Mouse (Mus musculus) Muller cell, postnatal 12 days (primary cell): ENCODE measurements around the gene Htr3a.
A peak's percentile ranks its signal among the peaks of the same experiment; 100 is the strongest.

Experiments
- DNase-seq: peaks from one replicate; pipeline ENCODE4 v3.0.0-alpha.2; 2015; ENCODE audit errors: inconsistent ontology term

The Htr3a gene

DNA sequence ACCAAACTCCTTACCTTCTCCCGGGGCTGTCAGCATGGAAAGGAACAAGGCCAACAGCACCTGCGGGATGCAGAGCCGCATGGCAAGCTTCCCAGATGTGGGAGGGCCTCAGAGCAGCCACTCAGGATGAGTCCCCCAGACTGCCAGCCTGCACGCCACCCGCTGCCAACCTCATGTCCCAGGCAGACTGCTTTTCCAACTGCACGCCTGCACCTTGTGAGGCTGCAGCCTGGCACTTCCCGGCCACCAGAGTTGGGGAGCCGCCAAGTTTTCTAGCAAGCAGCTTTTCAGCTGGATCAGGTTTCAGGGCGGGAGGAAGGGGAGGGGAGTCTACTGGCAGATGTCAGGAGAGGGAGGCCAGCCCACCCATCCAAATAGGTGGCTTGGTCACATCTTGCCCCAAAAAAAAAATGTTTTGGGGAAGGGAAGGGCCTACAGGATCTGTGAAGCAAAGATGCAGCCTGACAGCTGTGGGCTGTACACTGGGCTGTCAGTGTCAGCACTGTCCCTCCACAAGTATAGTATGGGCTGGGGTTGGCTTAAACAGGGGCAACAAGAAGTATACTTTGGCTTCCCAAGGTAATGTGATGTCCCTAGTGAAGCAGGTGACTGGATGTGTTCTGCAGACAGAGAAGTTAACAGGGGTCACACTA, at the start of gene Htr3a:
Htr3a (minus strand) TSS at position 215 of the 653 bp plus-strand sequence.
- DNase-seq: peak; percentile 69

DNA sequence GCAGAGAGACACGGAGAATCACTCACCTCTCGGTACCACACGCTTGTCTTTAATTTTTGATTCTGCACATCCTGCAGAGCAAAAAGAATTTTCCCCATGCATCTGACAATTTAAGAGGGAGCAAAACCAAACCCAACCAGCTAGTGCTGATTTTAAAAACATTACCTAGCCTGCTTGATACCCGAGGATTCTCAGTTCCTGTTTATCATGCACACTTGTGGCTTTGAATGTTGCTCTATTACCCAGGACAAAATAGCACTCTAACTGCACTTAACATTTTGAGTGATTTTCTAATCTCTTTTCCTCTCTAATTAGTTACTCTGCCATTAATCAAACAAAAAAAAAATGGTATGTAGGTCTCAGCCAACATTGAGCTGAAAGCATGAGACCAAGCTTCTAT, 36.7 kb upstream of the Htr3a start:
- DNase-seq: no peak

DNA sequence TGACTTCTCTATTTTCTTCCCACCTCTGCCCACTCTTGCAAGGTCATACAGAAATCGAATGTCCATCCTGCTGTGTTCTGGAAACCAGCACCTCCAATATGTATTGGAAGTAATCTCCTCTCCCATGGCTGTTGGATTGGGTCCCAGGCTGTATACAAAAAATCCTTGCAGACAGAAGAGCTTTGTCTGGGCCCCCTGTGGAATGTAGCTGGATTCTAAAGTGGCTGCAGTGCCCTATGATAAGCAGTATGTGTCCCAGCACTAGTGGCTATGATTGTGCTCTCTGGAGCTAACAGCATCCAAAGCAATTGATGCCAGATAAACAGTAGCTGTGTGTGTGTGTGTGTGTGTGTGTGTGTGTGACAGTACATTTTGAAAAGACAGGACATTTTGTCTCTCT, 31.4 kb upstream of the Htr3a start:
- DNase-seq: peak; percentile 35

DNA sequence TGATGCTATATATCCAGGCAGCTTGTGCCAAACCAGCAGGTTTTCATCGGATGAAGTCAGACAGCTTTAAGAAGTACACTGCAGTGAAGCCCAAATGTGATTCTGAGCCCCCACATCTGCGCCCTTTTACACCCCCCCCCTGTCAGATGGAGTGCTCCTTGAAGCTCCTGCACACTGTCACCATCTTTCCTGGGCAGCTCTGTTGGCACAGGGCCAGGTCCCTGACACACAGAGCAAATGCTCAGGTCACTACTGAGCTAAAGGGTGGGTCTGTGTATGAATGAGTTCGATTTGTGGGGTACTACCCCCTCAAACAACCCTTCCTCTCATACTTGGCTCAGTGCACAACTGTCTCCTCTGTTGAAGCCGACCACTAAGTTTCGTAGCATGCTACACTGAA, 18.5 kb upstream of the Htr3a start:
- DNase-seq: no peak

DNA sequence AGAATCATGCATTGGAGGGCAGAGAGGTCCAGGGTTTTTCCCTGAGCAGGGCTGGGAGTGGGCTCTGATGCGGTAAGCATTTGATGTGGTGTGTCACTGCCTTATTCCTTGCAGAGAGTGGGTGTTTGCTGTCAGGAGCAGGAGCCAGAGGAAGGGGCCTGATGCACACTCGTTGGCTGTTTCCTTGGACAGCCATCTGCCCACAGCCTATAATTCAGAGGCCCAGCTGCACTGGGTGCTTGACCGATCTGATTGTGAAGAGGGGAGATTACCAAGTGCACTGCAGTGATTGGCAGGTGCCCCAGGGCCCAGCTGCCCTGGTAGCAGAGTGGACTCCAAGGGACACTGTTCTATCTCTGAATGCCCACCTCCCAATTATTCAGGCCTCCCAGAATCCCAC, 17.9 kb upstream of the Htr3a start:
- DNase-seq: no peak

DNA sequence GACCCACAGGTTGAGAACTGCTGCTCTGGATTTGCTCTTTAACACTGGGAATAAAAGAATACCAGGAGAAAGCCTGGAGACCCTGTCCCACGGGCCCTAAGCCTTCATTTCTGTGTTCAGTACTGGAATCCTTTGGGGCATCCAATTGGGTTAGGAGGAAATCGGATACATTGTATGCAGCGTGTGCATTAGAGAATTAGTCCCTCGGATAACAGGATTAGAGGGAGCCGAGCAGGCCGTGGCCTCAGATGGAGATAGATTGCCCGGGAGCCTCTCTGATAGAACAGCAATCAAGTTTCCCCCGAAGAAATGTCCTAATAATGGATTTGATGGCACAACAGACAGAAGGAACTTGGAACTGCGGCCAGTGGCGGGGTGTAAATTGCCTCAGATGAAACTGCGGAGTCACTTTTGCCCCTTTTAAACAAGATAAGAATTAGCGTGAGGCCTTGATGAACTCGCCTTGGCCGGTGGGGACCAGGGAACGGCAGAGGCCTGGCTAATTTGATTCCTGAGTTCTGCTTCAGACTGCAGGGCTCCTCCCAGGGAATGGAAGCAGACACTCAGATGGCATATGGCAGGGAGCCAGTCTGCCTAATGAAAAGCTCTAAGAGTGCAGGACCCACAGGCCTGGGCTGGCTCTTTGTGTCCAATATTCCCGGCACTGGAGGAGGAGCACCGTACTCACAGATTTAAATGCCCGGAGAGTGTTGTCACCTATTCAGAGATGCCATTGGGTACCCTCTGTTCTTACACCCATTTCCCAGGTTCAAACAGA, 5.3 kb upstream of the Htr3a start:
- peak; percentile 52 for DNase-seq

DNA sequence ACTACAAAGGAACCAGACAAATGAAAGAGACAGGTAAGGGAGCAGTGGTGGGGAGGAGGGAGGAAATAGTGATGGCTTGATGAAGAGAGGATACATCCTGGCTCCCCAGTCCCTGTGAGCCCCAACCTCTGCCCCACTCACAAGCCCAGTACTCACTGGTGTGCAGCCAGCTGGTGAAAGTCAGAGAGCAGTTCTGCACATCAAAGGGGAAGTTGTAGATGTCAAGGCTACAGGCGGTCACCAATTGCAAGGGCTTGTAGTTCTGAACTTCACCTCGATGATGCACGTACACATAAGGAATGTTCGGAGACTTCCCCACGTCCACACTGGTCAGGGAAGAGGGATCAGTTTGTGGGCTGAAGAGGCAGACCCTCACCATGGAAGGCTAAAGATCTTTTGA, 6.5 kb downstream of the Htr3a start:
- no peak for DNase-seq

DNA sequence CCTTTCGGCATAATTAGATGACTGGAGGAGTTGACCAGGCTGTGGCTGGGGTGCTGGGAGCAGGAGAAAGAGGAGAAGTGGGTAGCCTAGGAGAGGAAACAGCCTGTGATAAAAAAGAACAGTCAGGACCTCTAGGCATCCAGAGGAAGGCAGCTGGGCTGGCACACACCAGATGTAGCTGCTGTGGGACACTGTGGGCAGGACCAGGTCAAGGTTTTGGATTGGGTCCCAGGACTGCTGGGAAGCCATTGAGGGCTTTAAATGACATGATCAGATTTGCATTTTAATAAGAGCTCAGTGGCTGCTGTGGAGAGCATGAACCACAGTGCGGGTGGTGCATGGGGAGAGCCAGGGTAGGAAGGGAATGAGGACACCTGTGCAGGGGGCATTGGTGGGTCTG, 7.1 kb downstream of the Htr3a start:
- no peak for DNase-seq

DNA sequence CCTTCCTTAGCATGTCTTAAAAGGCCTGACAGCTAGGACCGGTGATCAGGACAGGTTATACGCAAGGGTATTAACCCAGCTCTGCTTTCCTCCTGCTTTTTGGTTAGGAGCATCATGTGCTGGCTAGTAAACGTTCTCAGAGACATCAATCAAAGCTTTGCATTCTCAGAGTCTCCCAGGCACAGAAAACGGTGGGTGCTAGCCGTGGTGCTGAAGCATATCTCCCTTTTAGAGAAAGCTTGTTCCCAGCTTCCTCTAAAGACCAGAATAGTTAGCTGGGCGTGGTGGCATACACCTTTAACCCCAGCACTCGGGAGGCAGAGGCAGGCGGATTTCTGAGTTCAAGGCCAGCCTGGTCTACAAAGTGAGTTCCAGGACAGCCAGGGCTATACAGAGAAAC, 12.3 kb downstream of the Htr3a start:
- peak; percentile 26 for DNase-seq

DNA sequence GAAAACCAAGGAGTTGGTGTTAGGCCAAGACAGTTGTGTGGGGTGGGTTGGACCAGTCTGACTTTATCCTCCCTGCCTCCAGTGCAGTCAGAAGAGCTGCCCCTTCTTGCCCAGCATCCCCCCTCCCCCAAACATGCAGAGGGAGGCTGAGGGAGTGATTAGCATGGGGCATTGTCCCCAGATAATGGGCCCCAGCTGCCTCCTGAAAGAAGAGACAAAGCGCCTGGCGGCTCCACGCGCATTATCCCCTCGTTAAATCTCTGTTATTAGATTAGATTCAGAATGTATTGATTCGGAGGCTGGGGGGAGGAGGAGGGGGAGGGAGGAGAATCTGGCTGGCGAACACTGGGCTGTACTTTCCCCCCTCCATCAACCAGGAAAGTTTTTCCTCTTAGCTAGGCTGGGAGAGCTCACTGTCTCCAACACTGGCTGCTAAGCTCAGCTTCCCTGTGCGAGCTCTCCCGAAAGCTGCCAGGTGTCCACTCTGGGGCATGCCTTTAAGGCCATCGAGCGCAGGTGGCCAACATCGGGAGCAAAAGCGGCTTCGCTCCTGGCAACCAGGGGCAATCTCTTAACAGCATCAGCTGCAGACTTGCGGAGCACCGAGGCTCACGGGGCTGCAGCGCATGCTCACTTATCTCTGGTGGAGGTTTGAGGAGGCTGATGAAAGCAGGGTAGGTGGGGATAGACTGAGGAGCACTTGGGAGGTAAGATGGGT, 14.9 kb downstream of the Htr3a start:
- DNase-seq: no peak

DNA sequence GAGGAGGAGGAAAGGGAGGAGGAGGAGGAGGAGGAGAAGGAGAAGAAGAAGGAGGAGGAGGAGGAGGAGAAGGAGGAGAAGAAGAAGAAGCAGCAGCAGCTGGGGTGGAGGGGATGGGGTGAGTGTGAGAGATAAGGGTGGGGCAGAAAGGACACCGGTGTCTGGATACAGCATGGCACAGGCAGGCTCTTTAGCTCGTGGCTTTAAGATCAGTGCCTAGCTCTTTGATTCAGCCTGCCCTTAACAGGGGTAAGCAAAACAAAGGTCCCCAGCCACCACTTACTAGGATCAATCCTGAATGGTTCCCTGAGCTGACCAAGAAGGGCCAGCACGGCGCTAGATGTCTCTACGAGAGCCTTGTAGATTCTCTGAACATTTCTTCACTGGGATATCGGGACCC, 16.1 kb downstream of the Htr3a start:
- no peak for DNase-seq

DNA sequence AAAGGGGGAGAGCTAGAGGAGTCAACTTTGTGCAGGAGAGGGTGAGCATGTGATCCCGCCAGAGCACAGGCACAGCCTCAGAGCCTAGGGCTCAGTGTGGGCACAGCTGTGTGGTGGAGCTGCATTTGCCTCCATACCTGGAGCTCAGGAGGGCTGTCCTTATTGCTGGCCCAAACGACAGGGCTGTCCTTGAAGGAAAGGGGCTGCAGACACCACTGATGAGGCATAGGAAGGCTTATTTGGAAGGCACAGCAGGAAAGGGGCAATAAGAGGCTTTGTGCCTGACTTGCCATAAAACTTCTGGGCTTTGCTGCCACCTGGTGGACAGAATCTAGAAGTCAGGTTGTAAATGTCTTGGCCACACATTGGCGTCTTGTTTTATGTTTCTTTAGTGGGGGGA, 16.9 kb downstream of the Htr3a start:
- DNase-seq: peak; percentile 36

DNA sequence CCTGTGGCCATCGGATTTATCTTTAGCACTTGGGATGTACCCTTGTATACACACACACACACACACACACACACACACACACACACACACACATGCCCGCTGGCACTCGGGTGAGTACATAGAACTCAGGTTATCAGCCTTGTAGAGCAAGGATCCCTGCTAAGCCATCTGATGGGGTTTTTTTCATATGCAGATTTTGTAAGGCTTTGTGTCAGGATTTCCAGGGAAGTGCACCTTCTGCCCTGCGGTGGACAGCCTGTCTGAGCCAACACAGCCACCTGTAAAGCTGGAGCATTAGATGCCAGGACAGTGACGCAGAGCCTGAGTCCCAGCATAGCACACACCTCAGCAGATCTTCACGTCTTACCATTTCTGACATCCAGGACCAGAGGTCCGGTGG, 21.8 kb downstream of the Htr3a start:
- no peak for DNase-seq

DNA sequence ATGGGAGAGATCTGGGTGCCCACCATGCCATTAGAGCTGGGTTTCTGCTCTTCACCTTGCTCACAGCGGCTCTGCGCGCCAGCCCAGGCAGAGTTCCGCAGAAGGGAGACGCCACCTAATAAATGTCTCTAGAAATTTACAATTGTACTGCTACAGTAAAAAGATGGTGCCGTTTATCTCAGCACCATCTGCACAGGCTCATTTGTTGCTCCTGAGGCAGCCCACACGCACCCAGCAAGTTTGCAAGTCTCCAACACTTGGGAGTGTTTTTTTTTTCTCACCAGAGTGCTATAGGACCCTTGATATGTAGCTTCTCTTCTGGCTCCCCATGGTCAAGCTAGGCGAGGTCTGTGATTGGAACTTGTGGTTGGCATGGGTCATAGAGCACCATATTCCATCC, 38.0 kb downstream of the Htr3a start:
- no peak for DNase-seq

DNA sequence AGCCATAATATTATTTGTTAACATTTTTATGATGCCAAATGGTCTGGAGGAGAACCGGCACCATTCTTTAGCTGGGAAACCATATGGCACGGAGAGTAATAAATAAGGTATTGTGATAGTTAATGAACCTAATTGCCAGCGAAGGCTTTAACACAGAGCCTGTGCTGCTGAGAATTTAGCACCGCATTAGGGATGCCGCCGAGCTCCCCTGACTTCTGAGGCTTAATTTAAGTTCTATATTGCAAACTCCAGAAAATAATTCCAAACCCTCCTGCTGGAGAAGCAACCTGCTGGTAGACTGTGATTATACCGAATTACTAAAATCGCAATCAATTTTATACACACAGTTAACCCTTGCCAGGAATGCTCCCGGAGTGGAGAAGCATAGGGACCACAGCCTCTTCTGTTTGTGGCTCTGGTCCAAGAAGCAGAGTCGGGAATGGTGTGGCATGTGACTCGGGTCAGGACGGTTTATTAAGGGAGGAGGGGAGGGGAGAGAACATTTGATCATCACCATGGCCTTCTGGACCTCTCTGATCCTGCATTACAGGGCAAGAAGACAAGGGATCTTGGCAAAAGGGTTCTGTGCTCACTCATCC, 44.3 kb downstream of the Htr3a start:
- no peak for DNase-seq

DNA sequence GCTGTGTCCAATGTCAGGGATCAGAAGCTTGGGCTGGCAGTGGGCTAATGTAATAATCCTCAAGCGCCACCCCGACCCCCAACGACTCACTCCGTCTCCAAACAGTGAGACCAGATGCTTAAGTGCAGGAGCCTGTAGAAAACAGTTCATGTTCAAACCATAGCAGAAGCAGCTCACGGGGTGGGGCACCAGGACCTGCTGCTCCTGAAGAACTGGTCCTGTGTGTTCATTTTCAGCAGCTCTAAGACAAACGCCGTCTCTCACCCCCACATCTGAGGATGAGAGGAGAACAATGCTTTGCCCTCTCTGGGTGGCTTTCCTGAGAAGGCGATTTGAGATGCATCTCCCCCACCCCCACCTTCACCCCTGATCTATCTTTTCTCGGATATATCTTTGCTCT, 45.7 kb downstream of the Htr3a start:
- no peak for DNase-seq

DNA sequence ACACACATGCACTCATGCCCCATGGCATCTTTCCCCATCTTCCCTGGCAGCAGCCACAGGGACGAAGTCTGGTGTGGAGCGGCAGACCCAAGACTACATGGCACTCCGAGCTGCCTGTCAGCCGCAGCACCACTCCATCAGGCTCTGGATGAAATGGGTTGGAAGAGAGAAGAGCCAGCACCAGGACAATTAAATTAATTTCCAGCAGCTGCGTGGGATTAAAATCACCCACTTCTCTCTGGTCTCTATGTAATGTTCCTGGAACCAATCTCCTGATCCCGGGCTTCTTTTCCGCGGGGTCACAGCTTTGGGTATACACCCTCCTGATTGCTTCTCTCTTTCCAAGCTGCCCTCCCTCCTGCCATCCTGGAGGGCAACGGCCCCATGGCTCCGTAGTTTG, 49.4 kb downstream of the Htr3a start:
- no peak for DNase-seq

DNA sequence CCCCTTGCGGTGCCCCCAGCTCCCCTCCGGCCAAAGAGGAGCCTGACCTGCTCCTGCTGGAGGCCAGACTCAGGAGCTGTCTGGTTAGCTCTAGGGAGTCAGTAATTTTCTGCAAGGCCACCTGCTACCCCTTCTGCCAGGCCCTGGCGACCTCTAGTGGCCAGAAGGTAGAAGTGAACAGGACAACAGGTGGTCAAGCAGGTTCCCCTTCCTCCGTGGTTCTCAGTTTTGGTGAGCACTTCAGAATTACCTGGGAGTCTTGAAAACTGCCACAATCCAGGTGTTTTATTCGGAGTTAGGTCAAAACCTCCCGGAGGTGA, 50.4 kb downstream of the Htr3a start:
- peak; percentile 66 for DNase-seq

DNA sequence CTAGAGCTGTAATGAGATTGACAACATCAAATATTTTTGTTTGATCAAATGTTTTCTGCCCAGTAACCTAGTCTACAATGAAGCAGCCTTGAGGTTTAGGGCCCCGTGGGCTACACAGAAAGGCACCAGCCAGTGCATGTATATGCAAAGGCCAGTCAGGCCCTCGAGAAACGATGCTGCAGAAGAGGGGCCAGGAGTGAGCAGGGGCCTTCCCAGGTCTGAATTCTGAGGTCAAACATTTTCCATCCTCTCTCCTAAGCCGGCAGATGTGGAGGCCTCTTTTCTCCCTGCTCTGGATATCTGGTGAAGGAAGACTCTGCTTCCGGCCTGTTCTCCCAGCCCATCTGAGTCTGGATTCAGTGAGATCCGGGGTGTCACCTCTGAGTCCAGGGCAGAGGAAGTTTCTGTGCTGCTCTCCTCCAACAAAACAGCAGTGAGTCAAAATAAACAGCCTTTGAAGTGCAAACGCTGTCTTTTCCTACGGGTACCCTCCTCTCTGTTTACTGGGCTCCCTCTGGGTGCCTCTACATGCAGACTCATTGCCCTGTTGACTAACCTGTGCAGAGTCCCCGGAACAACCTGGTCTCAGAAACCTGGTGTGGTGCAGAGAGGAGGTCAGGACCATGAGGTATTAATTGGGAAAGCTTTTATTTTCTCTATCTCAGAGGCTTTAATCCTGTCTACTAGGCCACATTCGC, 50.9 kb downstream of the Htr3a start:
- DNase-seq: no peak

DNA sequence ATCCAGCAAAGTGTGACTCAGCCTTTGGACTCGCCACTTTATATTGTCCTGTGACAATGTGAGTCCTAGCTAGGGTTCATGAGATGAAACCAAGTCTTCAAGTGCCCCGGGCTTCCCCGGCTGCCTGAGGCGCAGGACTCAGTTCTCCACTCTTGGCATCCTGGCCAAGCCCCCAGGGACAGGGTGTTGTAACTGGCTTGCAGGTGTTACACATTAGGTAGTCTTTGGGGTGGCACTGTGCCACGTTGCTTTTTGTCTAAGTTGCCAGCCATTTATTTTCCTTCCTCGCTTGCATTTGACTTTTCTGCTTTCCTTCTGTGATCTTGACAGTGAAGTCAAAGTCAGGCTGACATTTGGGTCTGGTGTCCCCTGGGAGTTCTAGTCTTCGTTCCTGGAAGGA, 53.0 kb downstream of the Htr3a start:
- DNase-seq: no peak

DNA sequence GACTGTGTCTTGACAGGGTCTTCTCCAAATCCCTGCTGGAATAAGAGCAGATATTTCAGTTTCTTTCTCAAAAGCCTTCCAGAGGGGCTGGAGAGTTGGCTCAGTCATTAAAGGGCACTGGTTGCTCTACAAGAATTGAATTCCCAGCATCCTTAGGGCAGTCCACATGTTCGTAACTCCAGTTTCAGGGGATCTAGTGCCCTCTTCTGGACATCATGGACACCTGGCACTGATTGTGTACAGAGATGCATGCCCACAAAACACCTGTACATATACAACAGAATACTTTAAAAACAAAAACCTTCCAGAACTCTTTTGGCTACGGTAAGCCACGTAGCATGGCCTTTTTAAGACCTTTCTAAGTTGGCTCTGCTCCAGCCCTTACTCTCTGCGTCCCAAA, 54.7 kb downstream of the Htr3a start:
- no peak for DNase-seq

DNA sequence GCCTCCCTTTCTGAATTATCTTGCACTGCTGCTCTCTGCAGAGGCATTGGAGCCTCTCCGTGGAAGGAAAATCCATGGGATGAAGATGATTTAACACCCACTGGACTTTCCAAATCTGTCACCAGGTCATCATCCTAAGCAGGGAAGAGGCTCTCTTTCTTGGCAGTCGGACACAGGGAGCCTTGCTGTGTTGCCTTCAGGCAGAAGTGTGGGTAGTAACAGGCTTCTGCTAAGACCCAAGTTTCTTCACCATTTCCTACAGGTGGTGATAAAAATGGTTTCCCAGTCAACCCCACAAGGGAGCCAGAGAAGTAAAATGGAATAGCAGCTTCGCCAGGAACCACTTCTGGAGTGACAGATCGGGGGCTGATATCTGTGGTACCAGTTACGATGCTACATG, 61.4 kb downstream of the Htr3a start:
- no peak for DNase-seq
